Mouse (Mus musculus) midbrain, embryonic 12.5 days (tissue): Measurements from ENCODE around the gene Tom1l2. TPM values are rescaled to one million over a fixed set of nuclear protein-coding genes. Genes with fewer than 3 reads are reported as not detected.

Source experiments
- ATAC-seq: fragments of 200-750 bp; cut with Nextera tagmentation; 2 replicates; pipeline ENCODE4 v1.8.0; 2017; ENCODE audit warnings: low read depth, moderate TSS enrichment, moderate library complexity; ENCODE audit not compliant: low FRiP score
- H3K27ac ChIP-seq: fragments of 300-500 bp; sonication (generic); replicated peaks from 2 replicates; pipeline ENCODE4 v1.5.1; 2016; ENCODE audit warnings: mild to moderate bottlenecking
- H3K27me3 ChIP-seq: fragments of 300-500 bp; sonication (generic); 2 replicates; pipeline ENCODE4 v1.6.1; 2016; ENCODE audit warnings: mild to moderate bottlenecking
- H3K36me3 ChIP-seq: fragments of 300-500 bp; sonication (generic); 2 replicates; pipeline ENCODE4 v1.6.1; 2016
- H3K4me1 ChIP-seq: fragments of 300-500 bp; sonication (generic); 2 replicates; pipeline ENCODE4 v1.6.1; 2016
- H3K4me2 ChIP-seq: fragments of 300-500 bp; sonication (generic); replicated peaks from 2 replicates; pipeline ENCODE4 v1.6.1; 2016; ENCODE audit warnings: mild to moderate bottlenecking, moderate library complexity
- H3K4me3 ChIP-seq: fragments of 300-500 bp; sonication (generic); 2 replicates; pipeline ENCODE4 v1.5.1; 2016; ENCODE audit warnings: mild to moderate bottlenecking
- H3K9ac ChIP-seq: fragments of 300-500 bp; sonication (generic); replicated peaks from 2 replicates; pipeline ENCODE4 v1.6.1; 2016; ENCODE audit warnings: mild to moderate bottlenecking, moderate library complexity
- H3K9me3 ChIP-seq: fragments of 300-500 bp; sonication (generic); 2 replicates; pipeline ENCODE4 v1.6.1; 2016; ENCODE audit warnings: mild to moderate bottlenecking
- WGBS: fragments of 180-500 bp; shearing (Covaris S2); methylation state at CpG from one replicate; pipeline ENCODE4 v1.1.7; 2016; 5-methylcytosine and 5-hydroxymethylcytosine counted together
- polyA plus RNA-seq: library from polyadenylated mRNA; unstranded; fragments of >200 nt; fragmentation: Nextera tagmentation; extraction: Ambion mirVana; gene quantifications from 2 replicates; pipeline ENCODE4 v1.2.1, GENCODE M21; 2016

Gene Tom1l2
- polyA plus RNA-seq, 1 experiment from 2014 or later = 33.3 TPM

DNA sequence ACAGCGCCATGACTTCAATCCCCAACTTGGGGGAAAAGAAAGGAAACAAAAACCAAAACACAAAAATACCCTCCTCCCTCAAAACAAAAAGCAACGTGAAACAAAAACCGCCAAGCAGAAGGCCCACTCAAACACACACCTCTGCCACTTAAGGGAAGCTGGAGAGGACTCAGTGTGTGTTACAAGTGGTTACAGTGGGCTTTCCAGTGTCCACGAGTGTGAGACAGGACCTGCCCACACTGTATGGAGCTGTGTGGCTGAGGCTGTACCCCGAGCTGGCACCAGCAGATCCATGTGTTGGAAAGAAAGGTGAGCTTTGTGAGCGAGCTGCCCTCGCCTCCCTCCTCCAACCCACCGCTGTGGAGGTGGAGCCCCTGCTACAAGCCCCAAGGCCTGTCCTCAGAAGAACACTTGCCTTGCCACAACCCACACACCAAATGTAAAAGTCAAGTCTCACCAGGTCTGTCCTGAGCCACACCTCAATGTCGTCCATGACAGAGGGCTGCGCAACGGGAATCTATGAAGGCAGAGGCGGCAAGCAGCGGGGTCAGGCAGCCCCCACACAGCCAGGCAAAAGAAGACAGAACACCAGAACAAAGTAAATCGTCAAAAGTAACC is 120.2 kb downstream of the Tom1l2 start:
- no peak for ATAC-seq
- WGBS = 79% methylated on average over 14 of the region's 14 CpGs

DNA sequence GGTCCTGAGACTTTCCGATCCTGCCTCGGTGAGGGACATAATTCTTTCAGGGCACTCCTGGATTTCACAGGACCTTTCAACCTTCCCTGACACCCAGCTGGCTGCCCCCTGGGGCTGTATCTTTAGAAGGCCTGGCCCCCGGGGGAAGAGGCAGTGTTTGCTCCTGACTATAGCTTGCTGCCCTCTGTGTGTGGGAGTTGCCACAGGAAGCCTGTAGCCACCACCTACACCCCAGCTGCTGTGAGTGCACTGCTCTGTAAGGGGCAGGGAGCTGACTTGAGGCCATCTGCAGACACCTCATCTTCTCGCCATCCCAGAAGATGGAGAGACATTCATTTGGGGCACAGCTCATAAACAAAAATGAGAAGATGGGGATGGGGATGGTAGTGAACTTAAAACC is 120.8 kb downstream of the Tom1l2 start:
- peaks cover 10% of the 10 kb centered on the region for H3K4me1 ChIP-seq
- no peak overlapping the region for H3K9ac ChIP-seq
- H3K9me3 ChIP-seq = no peaks in the 10 kb centered on the region
- H3K4me3 ChIP-seq = no peak overlapping the region
- H3K27ac ChIP-seq = no peak overlapping the region
- H3K36me3 ChIP-seq = peaks cover 17% of the 10 kb centered on the region; the same call in 1 of the 2 replicates
- H3K4me2 ChIP-seq = no peak overlapping the region
- H3K27me3 ChIP-seq = no peaks in the 10 kb centered on the region
- WGBS = 40% methylated on average over 4 of the region's 4 CpGs
- ATAC-seq = no peak

More for the DNA sequence above, 120.2 kb downstream of the Tom1l2 start:
- no peak overlapping the region for H3K4me3 ChIP-seq
- no peaks in the 10 kb centered on the region for H3K27me3 ChIP-seq
- H3K9me3 ChIP-seq = no peaks in the 10 kb centered on the region
- no peak overlapping the region for H3K27ac ChIP-seq
- H3K9ac ChIP-seq = no peak overlapping the region
- H3K4me2 ChIP-seq = no peak overlapping the region
- H3K4me1 ChIP-seq = peaks cover 10% of the 10 kb centered on the region
- H3K36me3 ChIP-seq = peaks cover 18% of the 10 kb centered on the region; the same call in 1 of the 2 replicates

DNA sequence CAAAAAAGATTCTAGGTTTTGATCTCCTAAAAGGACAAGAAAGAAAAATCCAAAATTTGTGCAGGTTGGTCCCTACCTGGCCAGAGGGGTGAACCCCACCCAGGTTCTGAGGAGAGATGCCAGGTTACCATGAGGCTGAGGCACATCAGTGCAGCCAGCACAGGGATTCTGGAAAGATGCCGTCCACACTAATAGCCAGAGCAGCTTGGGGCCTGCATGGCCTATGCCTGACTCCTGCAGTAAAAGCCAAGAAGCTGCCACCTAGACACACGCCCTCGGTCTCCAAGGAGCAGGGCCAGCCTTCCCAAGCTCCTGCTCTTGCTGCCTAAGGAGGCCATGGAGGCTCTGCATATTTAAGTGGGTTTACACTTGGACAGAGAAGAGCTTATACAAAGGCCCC is 121.4 kb downstream of the Tom1l2 start:
- WGBS = 39% methylated on average over 3 of the region's 3 CpGs
- Histone ChIP-seq H3K27me3 (no peaks in the 10 kb centered on the region), H3K4me3 (no peak overlapping the region), H3K4me2 (no peak overlapping the region), H3K27ac (no peak overlapping the region), H3K36me3 (0 out of 2 replicates have a peak, but pooled peaks cover 12% of the 10 kb centered on the region), H3K9ac (no peak overlapping the region), H3K4me1 (peaks cover 10% of the 10 kb centered on the region), H3K9me3 (no peaks in the 10 kb centered on the region)
- ATAC-seq = no peak

DNA sequence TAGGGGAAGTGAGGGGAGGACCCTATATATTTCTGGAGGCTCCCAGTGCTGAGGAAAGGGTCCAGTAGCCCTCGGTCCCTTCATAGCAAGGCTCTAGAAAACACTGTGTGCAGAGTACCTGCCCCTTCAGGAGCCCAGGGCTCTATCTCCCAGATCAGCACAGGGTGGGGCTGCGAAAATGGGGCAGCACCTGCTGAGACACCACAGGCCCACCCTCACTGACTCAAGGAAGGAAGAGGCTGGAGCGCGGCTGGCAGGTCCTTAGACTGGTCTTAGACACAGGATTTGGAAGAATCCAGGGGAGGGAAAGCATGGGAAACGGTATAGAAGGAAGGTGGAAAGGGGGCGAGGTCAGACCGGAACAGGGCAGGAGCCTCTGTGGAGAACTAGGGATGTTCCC is 122.2 kb downstream of the Tom1l2 start:
- 83% methylated on average over 7 of the region's 7 CpGs for WGBS
- ATAC-seq = no peak
- Histone ChIP-seq H3K9me3 (no peaks in the 10 kb centered on the region), H3K4me3 (no peak overlapping the region), H3K4me2 (no peak overlapping the region), H3K27me3 (no peaks in the 10 kb centered on the region), H3K4me1 (peaks cover 10% of the 10 kb centered on the region), H3K27ac (no peak overlapping the region), H3K36me3 (0 out of 2 replicates have a peak, but pooled peaks cover 12% of the 10 kb centered on the region), H3K9ac (no peak overlapping the region)

DNA sequence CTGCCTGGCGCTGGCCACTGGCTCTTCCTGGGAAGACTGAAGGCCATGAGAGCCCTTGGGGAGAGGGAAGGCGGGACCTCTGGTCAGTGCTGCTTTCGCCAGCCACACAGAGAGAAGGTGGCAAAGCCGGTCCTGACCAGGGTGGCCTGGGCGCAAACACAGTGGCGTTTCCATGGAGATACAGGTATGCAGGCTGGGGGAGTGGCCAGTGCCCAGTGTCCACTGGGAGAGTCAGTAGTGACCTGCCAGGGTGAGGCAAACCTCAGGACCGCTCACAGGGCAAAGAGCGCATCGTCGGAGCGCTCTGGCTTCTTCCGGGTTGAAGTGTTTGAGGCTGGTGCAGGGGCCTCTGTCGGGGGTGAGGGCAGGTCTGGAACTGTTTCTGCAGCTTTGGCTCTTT is 122.9 kb downstream of the Tom1l2 start:
- Histone ChIP-seq H3K9ac (no peak overlapping the region), H3K4me3 (no peak overlapping the region), H3K4me1 (peaks cover 10% of the 10 kb centered on the region), H3K27ac (no peak overlapping the region), H3K4me2 (no peak overlapping the region), H3K27me3 (no peaks in the 10 kb centered on the region), H3K9me3 (no peaks in the 10 kb centered on the region), H3K36me3 (0 out of 2 replicates have a peak, but pooled peaks cover 12% of the 10 kb centered on the region)
- 81% methylated on average over 13 of the region's 13 CpGs for WGBS
- no peak for ATAC-seq

DNA sequence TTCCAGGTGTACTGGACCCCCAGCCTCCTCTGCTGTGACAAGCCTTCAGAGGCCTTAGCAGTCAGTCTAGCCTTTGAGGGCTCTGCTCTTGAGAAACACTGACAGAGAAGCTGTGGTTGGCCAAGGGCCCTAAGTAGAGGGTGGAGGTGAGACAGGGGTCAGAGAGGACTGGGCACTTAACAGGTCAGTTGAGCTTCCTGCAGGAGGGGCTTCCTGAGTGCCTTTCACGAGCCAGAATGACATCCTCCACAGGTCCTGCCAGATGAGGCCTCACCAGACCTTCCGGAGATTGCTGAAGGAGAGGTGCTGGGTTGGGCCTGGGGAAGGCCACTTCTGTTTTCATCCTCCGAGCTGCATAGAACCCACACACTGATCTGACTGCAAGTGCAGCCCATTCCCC is 124.2 kb downstream of the Tom1l2 start:
- Histone ChIP-seq H3K9me3 (no peaks in the 10 kb centered on the region), H3K9ac (no peak overlapping the region), H3K4me2 (no peak overlapping the region), H3K36me3 (0 out of 2 replicates have a peak, but pooled peaks cover 12% of the 10 kb centered on the region), H3K4me3 (no peak overlapping the region), H3K4me1 (peaks cover 10% of the 10 kb centered on the region), H3K27ac (no peak overlapping the region), H3K27me3 (0 out of 2 replicates have a peak, but pooled peaks cover 3% of the 10 kb centered on the region)
- ATAC-seq = no peak
- 77% methylated on average over 3 of the region's 3 CpGs for WGBS

DNA sequence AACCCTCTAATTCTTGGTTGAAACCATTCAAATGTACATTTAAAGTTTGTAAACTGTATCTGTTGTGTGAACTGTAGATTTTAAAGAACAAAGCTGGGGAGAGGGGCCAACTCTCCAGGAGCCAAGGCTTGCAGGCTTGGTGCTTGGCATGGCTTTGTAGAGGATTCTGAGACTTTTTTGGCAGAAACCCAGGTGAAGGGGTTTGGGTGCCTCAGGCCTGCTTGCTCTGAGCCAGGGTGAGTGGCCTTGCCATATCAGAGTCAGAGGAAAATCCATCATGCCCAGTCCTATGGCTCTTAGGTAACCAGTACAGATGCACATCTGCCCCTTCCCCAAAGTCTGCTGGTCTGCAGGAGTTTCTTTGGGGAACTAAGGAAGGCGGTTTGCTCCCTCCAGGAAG is 126.8 kb downstream of the Tom1l2 start:
- Histone ChIP-seq H3K27me3 (peaks cover 11% of the 10 kb centered on the region), H3K4me3 (no peak overlapping the region), H3K4me2 (no peak overlapping the region), H3K9ac (no peak overlapping the region), H3K4me1 (peaks cover 14% of the 10 kb centered on the region; the same call in 1 of the 2 replicates), H3K36me3 (0 out of 2 replicates have a peak, but pooled peaks cover 12% of the 10 kb centered on the region), H3K9me3 (no peaks in the 10 kb centered on the region), H3K27ac (no peak overlapping the region)
- 56% methylated on average over 1 of the region's 1 CpGs for WGBS
- ATAC-seq = no peak

DNA sequence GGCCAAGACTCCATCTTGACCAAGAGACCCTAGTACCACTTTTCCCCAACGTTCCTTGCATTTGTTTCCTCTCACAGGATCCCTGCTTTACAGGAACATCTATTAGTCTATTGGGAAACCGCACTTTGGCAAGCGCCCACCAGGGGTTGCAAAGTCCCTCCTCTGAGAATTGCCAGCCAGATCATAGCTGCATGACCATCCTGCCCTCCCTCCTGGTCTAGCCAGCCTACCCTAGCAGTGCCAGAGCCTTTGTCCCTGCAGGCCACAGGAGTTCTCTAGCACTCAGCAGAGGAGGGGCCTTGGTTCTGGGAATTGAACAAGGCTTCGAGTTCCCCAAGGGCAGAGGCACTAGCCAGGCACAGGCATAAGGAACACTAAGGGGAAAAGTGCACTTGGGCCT is 128.0 kb downstream of the Tom1l2 start:
- ATAC-seq = no peak
- Histone ChIP-seq H3K4me3 (no peak overlapping the region), H3K9ac (no peak overlapping the region; the same call in 1 of the 2 replicates), H3K9me3 (no peaks in the 10 kb centered on the region), H3K27ac (no peak overlapping the region), H3K4me1 (peaks cover 23% of the 10 kb centered on the region), H3K4me2 (no peak overlapping the region), H3K36me3 (0 out of 2 replicates have a peak, but pooled peaks cover 9% of the 10 kb centered on the region), H3K27me3 (peaks cover 11% of the 10 kb centered on the region)
- WGBS = 56% methylated on average over 4 of the region's 4 CpGs

DNA sequence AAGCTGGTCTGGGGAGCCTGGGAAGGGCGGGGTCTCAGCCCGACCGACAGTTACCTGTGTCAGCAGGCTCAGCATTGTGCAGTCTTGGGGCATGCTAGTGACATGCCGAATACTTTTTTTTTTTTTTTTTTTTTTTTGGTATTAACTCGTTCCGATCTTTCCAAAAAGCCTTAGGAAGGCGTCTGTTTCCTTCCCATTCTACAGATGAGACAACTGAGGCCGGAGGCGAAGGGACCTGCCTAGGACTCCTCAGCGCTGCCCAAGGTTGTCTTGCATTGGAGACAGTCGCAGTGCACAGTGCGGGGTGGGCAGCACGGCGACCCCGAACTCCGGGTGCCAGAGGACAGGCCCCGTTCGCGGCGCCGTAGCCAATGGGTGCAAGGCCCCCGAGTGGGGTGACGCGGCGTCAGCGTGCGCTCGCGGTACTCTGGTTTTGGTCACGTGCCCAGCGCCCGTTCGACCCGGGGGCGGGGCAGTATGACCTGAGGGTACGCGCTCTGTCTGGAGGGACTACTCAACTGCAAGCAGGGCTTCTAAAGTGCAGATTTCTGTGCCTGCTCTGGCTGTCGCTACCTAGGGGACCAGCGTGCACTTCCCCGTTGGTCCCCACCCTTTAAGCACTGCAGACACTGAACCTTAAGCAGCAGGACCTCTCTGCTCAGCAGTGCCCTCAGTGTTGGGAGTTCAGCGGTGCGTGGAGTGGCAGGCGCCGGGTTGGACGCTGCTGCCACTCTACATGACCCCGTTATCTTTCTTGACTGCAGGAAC is 130.1 kb downstream of the Tom1l2 start, which contains the start of gene Srebf1:
TSS of gene Srebf1 (minus strand) at position 113 of the 768 bp plus-strand sequence.
- WGBS = 6% methylated on average over 44 of the region's 46 CpGs
- Histone ChIP-seq H3K4me3 (peak within 1 kb of the TSS; percentile 34), H3K27ac (peak within 1 kb of the TSS; percentile 71), H3K9me3 (no peaks in the 10 kb centered on the region), H3K27me3 (peaks cover 11% of the 10 kb centered on the region), H3K4me2 (peak within 1 kb of the TSS; percentile 58), H3K9ac (peak within 1 kb of the TSS; percentile 43; the same call in 1 of the 2 replicates), H3K4me1 (peaks cover 34% of the 10 kb centered on the region), H3K36me3 (0 out of 2 replicates have a peak, but pooled peaks cover 1% of the 10 kb centered on the region)
- peak; percentile 66 for ATAC-seq

DNA sequence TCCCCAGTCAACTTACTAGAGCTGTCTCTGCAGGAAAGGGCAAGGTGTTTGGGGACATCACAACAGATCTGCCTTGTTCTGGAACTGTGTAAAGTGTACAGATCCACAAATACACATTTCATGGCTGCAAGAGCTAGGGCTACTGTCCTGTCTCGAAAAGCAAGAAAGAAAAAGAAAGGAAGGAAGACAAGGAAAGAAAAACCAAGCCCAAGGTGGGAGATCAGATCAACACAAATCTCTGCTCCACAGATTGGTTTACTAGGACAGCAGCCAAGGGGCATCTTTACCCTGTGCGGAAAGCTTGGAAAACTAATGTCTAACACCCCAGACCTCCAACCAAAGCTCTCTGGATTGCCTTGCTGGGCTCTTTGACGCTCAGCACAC is 130.6 kb downstream of the Tom1l2 start:
- Histone ChIP-seq H3K36me3 (0 out of 2 replicates have a peak, but pooled peaks cover 6% of the 10 kb centered on the region), H3K27me3 (peaks cover 11% of the 10 kb centered on the region), H3K4me2 (peak overlapping the region; percentile 58; the same call in 1 of the 2 replicates), H3K9me3 (no peaks in the 10 kb centered on the region), H3K4me1 (peaks cover 34% of the 10 kb centered on the region), H3K27ac (no peak overlapping the region), H3K9ac (no peak overlapping the region), H3K4me3 (no peak overlapping the region)
- WGBS = 53% methylated on average over 3 of the region's 3 CpGs
- ATAC-seq = no peak

DNA sequence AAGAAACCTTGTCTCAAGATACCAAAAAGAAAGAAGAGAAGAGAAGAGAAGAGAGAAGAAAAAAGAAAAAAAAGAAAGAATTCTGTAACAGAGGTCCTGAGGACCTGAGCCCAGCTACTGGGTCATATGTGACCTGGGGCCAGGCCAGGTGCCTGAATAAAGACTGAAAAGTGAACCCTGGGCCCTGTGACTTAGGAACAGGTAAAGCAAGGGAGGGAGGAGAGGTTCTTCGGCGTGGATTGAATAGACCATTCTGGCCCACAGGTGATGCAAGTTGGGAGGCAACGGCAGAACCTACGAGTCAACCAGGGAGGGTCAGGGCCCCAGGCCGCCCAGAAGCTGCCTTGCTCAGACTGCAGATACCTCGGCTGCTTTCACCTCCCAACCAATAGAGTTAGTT is 131.3 kb downstream of the Tom1l2 start:
- H3K36me3 ChIP-seq = 0 out of 2 replicates have a peak, but pooled peaks cover 6% of the 10 kb centered on the region
- WGBS = 88% methylated on average over 6 of the region's 6 CpGs
- peaks cover 34% of the 10 kb centered on the region for H3K4me1 ChIP-seq
- peaks cover 11% of the 10 kb centered on the region for H3K27me3 ChIP-seq
- no peak overlapping the region for H3K27ac ChIP-seq
- no peak for ATAC-seq
- no peak overlapping the region for H3K9ac ChIP-seq
- H3K4me2 ChIP-seq = no peak overlapping the region
- no peak overlapping the region for H3K4me3 ChIP-seq
- H3K9me3 ChIP-seq = no peaks in the 10 kb centered on the region

DNA sequence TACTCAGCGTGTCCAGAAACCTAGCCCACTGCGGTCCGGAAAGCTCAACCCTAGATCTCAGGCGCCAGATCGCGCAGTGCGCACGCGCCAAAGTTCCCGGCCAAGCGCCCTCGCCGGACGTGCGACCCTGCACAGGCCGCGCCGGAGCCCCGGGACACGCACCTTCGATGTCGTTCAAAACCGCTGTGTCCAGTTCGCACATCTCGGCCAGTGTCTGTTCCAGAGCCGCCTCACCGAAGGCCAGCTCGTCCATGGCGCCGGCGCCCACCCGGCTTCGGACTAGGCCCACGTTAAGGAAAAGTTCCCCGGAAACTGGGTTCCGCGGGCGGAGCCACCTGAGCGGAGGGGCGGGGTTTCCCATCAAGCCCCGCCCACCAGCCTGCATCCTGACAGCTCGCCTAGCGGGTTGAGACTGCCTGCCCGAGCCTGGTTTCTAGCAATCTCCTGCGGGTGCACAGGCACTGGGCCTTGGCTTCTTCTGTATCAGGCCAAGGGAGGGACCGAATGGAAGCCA is 132.4 kb downstream of the Tom1l2 start:
- 0 out of 2 replicates have a peak, but pooled peaks cover 6% of the 10 kb centered on the region for H3K36me3 ChIP-seq
- peak overlapping the region; percentile 67 for H3K4me2 ChIP-seq
- WGBS = under 1% methylated on average over 46 of the region's 46 CpGs
- peaks cover 11% of the 10 kb centered on the region for H3K27me3 ChIP-seq
- H3K4me1 ChIP-seq = peaks cover 34% of the 10 kb centered on the region
- ATAC-seq = peak; percentile 78
- H3K9ac ChIP-seq = peak overlapping the region; percentile 64
- H3K9me3 ChIP-seq = no peaks in the 10 kb centered on the region
- peak overlapping the region; percentile 75 for H3K4me3 ChIP-seq
- peak overlapping the region; percentile 42; the same call in 1 of the 2 replicates for H3K27ac ChIP-seq
